Mouse (Mus musculus) liver, adult 2 months (tissue): ENCODE data around the gene Prkch.

Experiments used
- CTCF ChIP-seq: fragments of 200-500 bp; IDR thresholded peaks from 2 replicates; pipeline ENCODE4 v1.5.1; 2011; ENCODE audit warnings: low read depth, low read length, control low read depth
- POLR2A ChIP-seq: fragments of 200-500 bp; IDR thresholded peaks from 2 replicates; pipeline ENCODE4 v1.6.1; 2011; ENCODE audit warnings: low read length, control low read depth; ENCODE audit not compliant: insufficient read depth; ENCODE audit errors: extremely low read depth

- TF ChIP-seq CTCF (no peak), POLR2A (no peak)
Measured at GRCm38 (mm10) chr12:73715954-73716731, 131.5 kb downstream of the Prkch start.
